Mouse (Mus musculus) c-Kit-positive CD71-negative TER-119-negative erythroid progenitor cells, embryonic 14.5 days (primary cell): ENCODE measurements around the gene Mup4.
"Not testable (repeated sequence)": the region's sequence is repeated elsewhere in the genome, so short reads cannot be mapped to it uniquely, and the experiment has no call there.

ENCODE experiments used
- DNase-seq: peaks from one replicate; pipeline ENCODE4 v3.0.0-alpha.2; 2013; ENCODE audit warnings: low read depth

The Mup4 gene

GRCm38 (mm10) chr4:59960610-59961009, at the start of gene Mup4:
Gene Mup4 (minus strand): TSS chr4:59960710.
- DNase-seq = no peak

- DNase-seq = not testable (repeated sequence)
Measured at GRCm38 (mm10) chr4:59997894-59998293, 37.4 kb upstream of the Mup4 start.

- no peak for DNase-seq
Measured at GRCm38 (mm10) chr4:59963405-59964344, 3.2 kb upstream of the Mup4 start, which contains the start of gene Mup6. Gene Mup6 (plus strand): TSS chr4:59964294.

GRCm38 (mm10) chr4:59937543-59937942, 23.0 kb downstream of the Mup4 start:
- DNase-seq = no peak

- peak; percentile 23 for DNase-seq
Measured at GRCm38 (mm10) chr4:59932505-59933281, 27.8 kb downstream of the Mup4 start.

GRCm38 (mm10) chr4:59928347-59928746, 32.2 kb downstream of the Mup4 start:
- DNase-seq = peak; percentile 73

- DNase-seq = no peak
Measured at GRCm38 (mm10) chr4:59927666-59928065, 32.8 kb downstream of the Mup4 start.

GRCm38 (mm10) chr4:59925082-59925481, 35.4 kb downstream of the Mup4 start:
- DNase-seq = no peak

GRCm38 (mm10) chr4:59917966-59918365, 42.5 kb downstream of the Mup4 start:
- DNase-seq = no peak

- no peak for DNase-seq
Measured at GRCm38 (mm10) chr4:59914608-59915403, 45.7 kb downstream of the Mup4 start, which contains the start of gene Slc46a2. Gene Slc46a2 (minus strand): TSS chr4:59915056.

- DNase-seq = no peak
Measured at GRCm38 (mm10) chr4:59908785-59909184, 51.7 kb downstream of the Mup4 start.

GRCm38 (mm10) chr4:59907657-59908230, 52.8 kb downstream of the Mup4 start:
- DNase-seq = no peak

GRCm38 (mm10) chr4:59907092-59907491, 53.4 kb downstream of the Mup4 start:
- DNase-seq = no peak
